Mouse (Mus musculus) hindbrain, embryonic 16.5 days (tissue): ENCODE measurements around the gene Ripor2. TPM values are rescaled to one million over a fixed set of nuclear protein-coding genes. Genes with fewer than 3 reads are reported as not detected.

ENCODE experiments used
- ATAC-seq: fragments of 200-750 bp; cut with Nextera tagmentation; 2 replicates; pipeline ENCODE4 v1.8.0; 2017; ENCODE audit warnings: moderate TSS enrichment, moderate library complexity
- H3K27ac ChIP-seq: fragments of 300-500 bp; sonication (generic); 2 replicates; pipeline ENCODE4 v1.5.1; 2014; ENCODE audit warnings: low read depth, mild to moderate bottlenecking, control low read depth, low read length, moderate library complexity
- H3K27me3 ChIP-seq: fragments of 300-500 bp; sonication (generic); replicated peaks from 2 replicates; pipeline ENCODE4 v1.6.1; 2014; ENCODE audit warnings: low read length; ENCODE audit not compliant: control insufficient read depth, insufficient read depth
- H3K36me3 ChIP-seq: fragments of 300-500 bp; sonication (generic); 2 replicates; pipeline ENCODE4 v1.6.1; 2014; ENCODE audit warnings: mild to moderate bottlenecking, low read length, moderate library complexity, mixed read lengths; ENCODE audit not compliant: control insufficient read depth, insufficient read depth
- H3K4me1 ChIP-seq: fragments of 300-500 bp; sonication (generic); 2 replicates; pipeline ENCODE4 v1.6.1; 2014; ENCODE audit warnings: low read depth, low read length; ENCODE audit not compliant: control insufficient read depth, insufficient read depth
- H3K4me2 ChIP-seq: fragments of 300-500 bp; sonication (generic); 2 replicates; pipeline ENCODE4 v1.6.1; 2014; ENCODE audit warnings: mild to moderate bottlenecking, low read length, control low read depth, moderate library complexity
- H3K4me3 ChIP-seq: fragments of 300-500 bp; sonication (generic); 2 replicates; pipeline ENCODE4 v1.5.1; 2014; ENCODE audit warnings: mild to moderate bottlenecking, low read length, control low read depth, moderate library complexity
- H3K9ac ChIP-seq: fragments of 300-500 bp; sonication (generic); 2 replicates; pipeline ENCODE4 v1.6.1; 2014; ENCODE audit warnings: low read depth, mild to moderate bottlenecking, control low read depth, low read length, moderate library complexity
- H3K9me3 ChIP-seq: fragments of 300-500 bp; sonication (generic); 2 replicates; pipeline ENCODE4 v1.6.1; 2014; ENCODE audit warnings: mild to moderate bottlenecking, low read length, moderate library complexity; ENCODE audit not compliant: control insufficient read depth
- WGBS: fragments of 180-500 bp; shearing (Covaris S2); extraction: QIAGEN DNeasy Blood & Tissue Kit; methylation state at CpG from one replicate; pipeline ENCODE4 v1.1.7; 2014; 5-methylcytosine and 5-hydroxymethylcytosine counted together
- polyA plus RNA-seq: library from polyadenylated mRNA; unstranded; fragments of >200 nt; fragmentation: Nextera tagmentation; extraction: Ambion mirVana; gene quantifications from 2 replicates; pipeline ENCODE4 v1.2.1, GENCODE M21; 2015

The Ripor2 gene
- polyA plus RNA-seq, 1 experiment from 2014 or later = 19.1 TPM

- H3K9me3 ChIP-seq = no peaks in the 10 kb centered on the region
- no peaks in the 10 kb centered on the region for H3K27me3 ChIP-seq
- peaks cover 3% of the 10 kb centered on the region for H3K4me1 ChIP-seq
- H3K9ac ChIP-seq = no peak overlapping the region
- no peaks in the 10 kb centered on the region for H3K36me3 ChIP-seq
- WGBS = 92% methylated on average over 5 of the region's 5 CpGs
- ATAC-seq = no peak
- no peak overlapping the region for H3K4me2 ChIP-seq
- H3K4me3 ChIP-seq = no peak overlapping the region
- no peak overlapping the region for H3K27ac ChIP-seq
Measured at GRCm38 (mm10) chr13:24561391-24561790, 20.6 kb upstream of the Ripor2 start.

- Histone ChIP-seq H3K4me2 (no peak overlapping the region), H3K4me1 (peaks cover 3% of the 10 kb centered on the region), H3K9me3 (no peaks in the 10 kb centered on the region), H3K36me3 (no peaks in the 10 kb centered on the region), H3K9ac (no peak overlapping the region), H3K4me3 (no peak overlapping the region), H3K27ac (no peak overlapping the region), H3K27me3 (no peaks in the 10 kb centered on the region)
- 70% methylated on average over 8 of the region's 8 CpGs for WGBS
- ATAC-seq = 0 out of 2 replicates have a peak, but pooled peaks have one; percentile 31
Measured at GRCm38 (mm10) chr13:24564706-24565105, 17.3 kb upstream of the Ripor2 start.

GRCm38 (mm10) chr13:24565230-24565949 lies 16.6 kb upstream of the Ripor2 start:
- Histone ChIP-seq H3K4me2 (no peak overlapping the region), H3K27ac (no peak overlapping the region), H3K27me3 (no peaks in the 10 kb centered on the region), H3K36me3 (no peaks in the 10 kb centered on the region), H3K9me3 (no peaks in the 10 kb centered on the region), H3K9ac (no peak overlapping the region), H3K4me3 (no peak overlapping the region), H3K4me1 (peaks cover 3% of the 10 kb centered on the region)
- 51% methylated on average over 8 of the region's 8 CpGs for WGBS
- peak; percentile 29; the same call in 1 of the 2 replicates for ATAC-seq

- H3K27me3 ChIP-seq = no peaks in the 10 kb centered on the region
- no peak overlapping the region for H3K27ac ChIP-seq
- ATAC-seq = no peak
- peaks cover 3% of the 10 kb centered on the region for H3K4me1 ChIP-seq
- H3K36me3 ChIP-seq = no peaks in the 10 kb centered on the region
- H3K9ac ChIP-seq = no peak overlapping the region
- H3K4me2 ChIP-seq = no peak overlapping the region
- WGBS = 34% methylated on average over 3 of the region's 3 CpGs
- no peaks in the 10 kb centered on the region for H3K9me3 ChIP-seq
- H3K4me3 ChIP-seq = no peak overlapping the region
Measured at GRCm38 (mm10) chr13:24565950-24566320, 16.1 kb upstream of the Ripor2 start.

GRCm38 (mm10) chr13:24567176-24567811 lies 14.7 kb upstream of the Ripor2 start:
- WGBS = 88% methylated on average over 11 of the region's 11 CpGs
- no peak overlapping the region for H3K27ac ChIP-seq
- ATAC-seq = no peak
- H3K27me3 ChIP-seq = no peaks in the 10 kb centered on the region
- no peak overlapping the region for H3K4me2 ChIP-seq
- H3K36me3 ChIP-seq = no peaks in the 10 kb centered on the region
- no peaks in the 10 kb centered on the region for H3K9me3 ChIP-seq
- H3K4me1 ChIP-seq = peaks cover 3% of the 10 kb centered on the region
- no peak overlapping the region for H3K9ac ChIP-seq
- H3K4me3 ChIP-seq = no peak overlapping the region

GRCm38 (mm10) chr13:24569066-24569465 lies 12.9 kb upstream of the Ripor2 start:
- no peaks in the 10 kb centered on the region for H3K9me3 ChIP-seq
- no peak overlapping the region for H3K27ac ChIP-seq
- no peak overlapping the region for H3K4me3 ChIP-seq
- H3K27me3 ChIP-seq = no peaks in the 10 kb centered on the region
- no peak overlapping the region for H3K4me2 ChIP-seq
- peaks cover 3% of the 10 kb centered on the region for H3K4me1 ChIP-seq
- WGBS = 78% methylated on average over 4 of the region's 4 CpGs
- H3K9ac ChIP-seq = no peak overlapping the region
- no peak for ATAC-seq
- H3K36me3 ChIP-seq = no peaks in the 10 kb centered on the region

- Histone ChIP-seq H3K9ac (no peak overlapping the region), H3K27ac (no peak overlapping the region), H3K4me1 (no peaks in the 10 kb centered on the region; the same call in 1 of the 2 replicates), H3K36me3 (no peaks in the 10 kb centered on the region), H3K9me3 (no peaks in the 10 kb centered on the region), H3K27me3 (no peaks in the 10 kb centered on the region), H3K4me3 (no peak overlapping the region), H3K4me2 (no peak overlapping the region)
- 47% methylated on average over 2 of the region's 2 CpGs for WGBS
- no peak for ATAC-seq
Measured at GRCm38 (mm10) chr13:24570716-24571115, 11.3 kb upstream of the Ripor2 start.

GRCm38 (mm10) chr13:24571906-24572305 lies 10.1 kb upstream of the Ripor2 start:
- Histone ChIP-seq H3K36me3 (no peaks in the 10 kb centered on the region), H3K4me3 (no peak overlapping the region), H3K27ac (no peak overlapping the region), H3K4me1 (peaks cover 10% of the 10 kb centered on the region), H3K27me3 (no peaks in the 10 kb centered on the region), H3K4me2 (no peak overlapping the region), H3K9ac (no peak overlapping the region), H3K9me3 (no peaks in the 10 kb centered on the region)
- no peak for ATAC-seq
- 80% methylated on average over 6 of the region's 6 CpGs for WGBS

- Histone ChIP-seq H3K4me3 (no peak overlapping the region), H3K36me3 (no peaks in the 10 kb centered on the region), H3K4me2 (no peak overlapping the region), H3K27ac (no peak overlapping the region), H3K9ac (no peak overlapping the region), H3K27me3 (no peaks in the 10 kb centered on the region), H3K9me3 (no peaks in the 10 kb centered on the region), H3K4me1 (peaks cover 12% of the 10 kb centered on the region)
- ATAC-seq = no peak
- 94% methylated on average over 3 of the region's 3 CpGs for WGBS
Measured at GRCm38 (mm10) chr13:24575126-24575525, 6.9 kb upstream of the Ripor2 start.
